Mouse (Mus musculus) neural tube, embryonic 15.5 days (tissue): ENCODE measurements around the gene Grk6. TPM values are rescaled to one million over a fixed set of nuclear protein-coding genes. Genes with fewer than 3 reads are reported as not detected.

ENCODE experiments used
- ATAC-seq: fragments of 200-750 bp; cut with Nextera tagmentation; 2 replicates; pipeline ENCODE4 v1.8.0; 2017; ENCODE audit warnings: mild to moderate bottlenecking, moderate TSS enrichment, moderate library complexity; ENCODE audit not compliant: low FRiP score
- H3K27ac ChIP-seq: fragments of 300-500 bp; sonication (generic); replicated peaks from 2 replicates; pipeline ENCODE4 v1.5.1; 2015; ENCODE audit warnings: mild to moderate bottlenecking, inconsistent platforms
- H3K27me3 ChIP-seq: fragments of 300-500 bp; sonication (generic); replicated peaks from 2 replicates; pipeline ENCODE4 v1.6.1; 2015; ENCODE audit warnings: inconsistent platforms
- H3K36me3 ChIP-seq: fragments of 300-500 bp; sonication (generic); 2 replicates; pipeline ENCODE4 v1.6.1; 2015; ENCODE audit warnings: inconsistent platforms
- H3K4me1 ChIP-seq: fragments of 300-500 bp; sonication (generic); 2 replicates; pipeline ENCODE4 v1.6.1; 2015; ENCODE audit warnings: inconsistent platforms
- H3K4me2 ChIP-seq: fragments of 300-500 bp; sonication (generic); 2 replicates; pipeline ENCODE4 v1.6.1; 2015; ENCODE audit warnings: inconsistent platforms, mild to moderate bottlenecking, moderate library complexity
- H3K4me3 ChIP-seq: fragments of 300-500 bp; sonication (generic); replicated peaks from 2 replicates; pipeline ENCODE4 v1.5.1; 2015; ENCODE audit warnings: mild to moderate bottlenecking, inconsistent platforms
- H3K9ac ChIP-seq: fragments of 300-500 bp; sonication (generic); replicated peaks from 2 replicates; pipeline ENCODE4 v1.6.1; 2015; ENCODE audit warnings: mild to moderate bottlenecking, inconsistent platforms
- H3K9me3 ChIP-seq: fragments of 300-500 bp; sonication (generic); replicated peaks from 2 replicates; pipeline ENCODE4 v1.6.1; 2016; ENCODE audit warnings: inconsistent platforms
- WGBS: fragments of 180-500 bp; shearing (Covaris S2); methylation state at CpG from one replicate; pipeline ENCODE4 v1.1.7; 2015; ENCODE audit warnings: mixed read lengths; 5-methylcytosine and 5-hydroxymethylcytosine counted together
- polyA plus RNA-seq: library from polyadenylated mRNA; unstranded; fragments of >200 nt; fragmentation: Nextera tagmentation; extraction: Ambion mirVana; gene quantifications from 2 replicates; pipeline ENCODE4 v1.2.1, GENCODE M21; 2015

The Grk6 gene
- polyA plus RNA-seq, 1 experiment from 2014 or later = 34.2 TPM

- no peak overlapping the region for H3K4me2 ChIP-seq
- no peaks in the 10 kb centered on the region for H3K27me3 ChIP-seq
- H3K9me3 ChIP-seq = no peaks in the 10 kb centered on the region
- peaks cover 87% of the 10 kb centered on the region for H3K36me3 ChIP-seq
- ATAC-seq = no peak
- H3K9ac ChIP-seq = no peak overlapping the region
- 83% methylated on average over 7 of the region's 7 CpGs for WGBS
- peak overlapping the region; percentile 20; the same call in 1 of the 2 replicates for H3K27ac ChIP-seq
- no peak overlapping the region for H3K4me3 ChIP-seq
- peaks cover 46% of the 10 kb centered on the region for H3K4me1 ChIP-seq
Measured at GRCm38 (mm10) chr13:55479008-55479407, 34.1 kb downstream of the Grk6 start.

GRCm38 (mm10) chr13:55479929-55480328 is 35.1 kb downstream of the Grk6 start:
- Histone ChIP-seq H3K36me3 (peaks cover 78% of the 10 kb centered on the region), H3K27me3 (no peaks in the 10 kb centered on the region), H3K4me3 (no peak overlapping the region), H3K27ac (no peak overlapping the region), H3K4me1 (peaks cover 46% of the 10 kb centered on the region), H3K9me3 (no peaks in the 10 kb centered on the region), H3K9ac (no peak overlapping the region), H3K4me2 (no peak overlapping the region)
- no peak for ATAC-seq

- Histone ChIP-seq H3K9ac (peak overlapping the region; percentile 100; the same call in 1 of the 2 replicates), H3K27ac (peak overlapping the region; percentile 98), H3K4me3 (peak overlapping the region; percentile 83; the same call in 1 of the 2 replicates), H3K4me1 (peaks cover 53% of the 10 kb centered on the region), H3K4me2 (peak overlapping the region; percentile 96), H3K27me3 (no peaks in the 10 kb centered on the region), H3K36me3 (peaks cover 52% of the 10 kb centered on the region), H3K9me3 (no peaks in the 10 kb centered on the region)
- no peak for ATAC-seq
- WGBS = 59% methylated on average over 7 of the region's 7 CpGs
Measured at GRCm38 (mm10) chr13:55482542-55482941, 37.7 kb downstream of the Grk6 start.

- H3K9ac ChIP-seq = peak overlapping the region; percentile 100
- 44% methylated on average over 9 of the region's 9 CpGs for WGBS
- no peaks in the 10 kb centered on the region for H3K9me3 ChIP-seq
- peaks cover 53% of the 10 kb centered on the region for H3K4me1 ChIP-seq
- no peak for ATAC-seq
- H3K4me2 ChIP-seq = peak overlapping the region; percentile 96
- H3K27ac ChIP-seq = peak overlapping the region; percentile 98
- H3K27me3 ChIP-seq = no peaks in the 10 kb centered on the region
- H3K4me3 ChIP-seq = peak overlapping the region; percentile 83
- H3K36me3 ChIP-seq = peaks cover 47% of the 10 kb centered on the region
Measured at GRCm38 (mm10) chr13:55483071-55483470, 38.2 kb downstream of the Grk6 start.

GRCm38 (mm10) chr13:55483593-55483992 is 38.7 kb downstream of the Grk6 start:
- Histone ChIP-seq H3K4me2 (peak overlapping the region; percentile 96), H3K4me1 (peaks cover 59% of the 10 kb centered on the region), H3K4me3 (peak overlapping the region; percentile 83), H3K36me3 (peaks cover 43% of the 10 kb centered on the region), H3K9ac (peak overlapping the region; percentile 100), H3K27me3 (no peaks in the 10 kb centered on the region), H3K27ac (peak overlapping the region; percentile 98), H3K9me3 (no peaks in the 10 kb centered on the region)
- 8% methylated on average over 15 of the region's 15 CpGs for WGBS
- peak; percentile 67 for ATAC-seq

GRCm38 (mm10) chr13:55484520-55485088 is 39.7 kb downstream of the Grk6 start:
- no peak for ATAC-seq
- peak overlapping the region; percentile 96 for H3K4me2 ChIP-seq
- H3K9me3 ChIP-seq = no peaks in the 10 kb centered on the region
- WGBS = 4% methylated on average over 7 of the region's 7 CpGs
- H3K4me1 ChIP-seq = peaks cover 63% of the 10 kb centered on the region
- H3K4me3 ChIP-seq = peak overlapping the region; percentile 83
- H3K27ac ChIP-seq = peak overlapping the region; percentile 98
- H3K36me3 ChIP-seq = peaks cover 33% of the 10 kb centered on the region
- H3K27me3 ChIP-seq = no peaks in the 10 kb centered on the region
- peak overlapping the region; percentile 100 for H3K9ac ChIP-seq

GRCm38 (mm10) chr13:55486029-55486794 is 41.3 kb downstream of the Grk6 start:
- peaks cover 17% of the 10 kb centered on the region for H3K36me3 ChIP-seq
- no peaks in the 10 kb centered on the region for H3K9me3 ChIP-seq
- H3K4me2 ChIP-seq = peak overlapping the region; percentile 96
- peak overlapping the region; percentile 100 for H3K9ac ChIP-seq
- no peaks in the 10 kb centered on the region for H3K27me3 ChIP-seq
- no peak for ATAC-seq
- peaks cover 63% of the 10 kb centered on the region for H3K4me1 ChIP-seq
- H3K27ac ChIP-seq = peak overlapping the region; percentile 98
- 17% methylated on average over 14 of the region's 14 CpGs for WGBS
- peak overlapping the region; percentile 83 for H3K4me3 ChIP-seq

- H3K4me1 ChIP-seq = peaks cover 60% of the 10 kb centered on the region
- under 1% methylated on average over 29 of the region's 29 CpGs for WGBS
- H3K27me3 ChIP-seq = no peaks in the 10 kb centered on the region
- peak overlapping the region; percentile 96 for H3K4me2 ChIP-seq
- H3K4me3 ChIP-seq = peak overlapping the region; percentile 83
- H3K27ac ChIP-seq = peak overlapping the region; percentile 98
- peaks cover 10% of the 10 kb centered on the region for H3K36me3 ChIP-seq
- ATAC-seq = peak; percentile 55
- no peaks in the 10 kb centered on the region for H3K9me3 ChIP-seq
- peak overlapping the region; percentile 100 for H3K9ac ChIP-seq
Measured at GRCm38 (mm10) chr13:55486916-55487577, 42.2 kb downstream of the Grk6 start.

- Histone ChIP-seq H3K9ac (peak within 1 kb of the TSS; percentile 100), H3K4me2 (peak within 1 kb of the TSS; percentile 96), H3K36me3 (peaks cover 4% of the 10 kb centered on the region; the same call in 1 of the 2 replicates), H3K4me3 (peak within 1 kb of the TSS; percentile 83), H3K4me1 (peaks cover 52% of the 10 kb centered on the region), H3K9me3 (no peaks in the 10 kb centered on the region), H3K27me3 (no peaks in the 10 kb centered on the region), H3K27ac (peak within 1 kb of the TSS; percentile 98)
- ATAC-seq = peak; percentile 86
- WGBS = 2% methylated on average over 41 of the region's 83 CpGs
Measured at GRCm38 (mm10) chr13:55487578-55488498, 43.0 kb downstream of the Grk6 start, which contains the start of gene Dbn1. TSS of gene Dbn1 (minus strand) at chr13:55488111.

GRCm38 (mm10) chr13:55494257-55494656 is 49.4 kb downstream of the Grk6 start:
- 37% methylated on average over 2 of the region's 2 CpGs for WGBS
- Histone ChIP-seq H3K36me3 (peaks cover 10% of the 10 kb centered on the region; the same call in 1 of the 2 replicates), H3K4me3 (no peak overlapping the region), H3K9me3 (no peaks in the 10 kb centered on the region), H3K4me1 (peaks cover 23% of the 10 kb centered on the region), H3K27ac (no peak overlapping the region), H3K4me2 (no peak overlapping the region), H3K9ac (no peak overlapping the region), H3K27me3 (no peaks in the 10 kb centered on the region)
- no peak for ATAC-seq
